Mouse (Mus musculus) forebrain, embryonic 15.5 days (tissue): ENCODE measurements around the gene Ctnnbip1. TPM values are rescaled to one million over a fixed set of nuclear protein-coding genes. Genes with fewer than 3 reads are reported as not detected.

ENCODE experiments used
- ATAC-seq: fragments of 200-750 bp; cut with Nextera tagmentation; replicated peaks from 2 replicates; pipeline ENCODE4 v1.8.0; 2017; ENCODE audit warnings: mild to moderate bottlenecking, moderate TSS enrichment, moderate library complexity
- H3K27ac ChIP-seq: fragments of 300-500 bp; sonication (generic); replicated peaks from 2 replicates; pipeline ENCODE4 v1.5.1; 2015; ENCODE audit warnings: mild to moderate bottlenecking, inconsistent platforms
- H3K27me3 ChIP-seq: fragments of 300-500 bp; sonication (generic); 2 replicates; pipeline ENCODE4 v1.6.1; 2015; ENCODE audit warnings: inconsistent platforms
- H3K36me3 ChIP-seq: fragments of 300-500 bp; sonication (generic); 2 replicates; pipeline ENCODE4 v1.6.1; 2015; ENCODE audit warnings: mild to moderate bottlenecking, inconsistent platforms
- H3K4me1 ChIP-seq: fragments of 300-500 bp; sonication (generic); 2 replicates; pipeline ENCODE4 v1.6.1; 2015; ENCODE audit warnings: inconsistent platforms
- H3K4me2 ChIP-seq: fragments of 300-500 bp; sonication (generic); replicated peaks from 2 replicates; pipeline ENCODE4 v1.6.1; 2015; ENCODE audit warnings: mild to moderate bottlenecking, inconsistent platforms
- H3K4me3 ChIP-seq: fragments of 300-500 bp; sonication (generic); 2 replicates; pipeline ENCODE4 v1.5.1; 2015; ENCODE audit warnings: mild to moderate bottlenecking, inconsistent platforms
- H3K9ac ChIP-seq: fragments of 300-500 bp; sonication (generic); replicated peaks from 2 replicates; pipeline ENCODE4 v1.6.1; 2015; ENCODE audit warnings: mild to moderate bottlenecking, inconsistent platforms
- H3K9me3 ChIP-seq: fragments of 300-500 bp; sonication (generic); 2 replicates; pipeline ENCODE4 v1.6.1; 2016; ENCODE audit warnings: inconsistent platforms
- WGBS: fragments of 180-500 bp; shearing (Covaris S2); methylation state at CpG from one replicate; pipeline ENCODE4 v1.1.7; 2015; ENCODE audit warnings: mixed read lengths; 5-methylcytosine and 5-hydroxymethylcytosine counted together
- polyA plus RNA-seq: library from polyadenylated mRNA; unstranded; fragments of >200 nt; fragmentation: Nextera tagmentation; extraction: Ambion mirVana; gene quantifications from 2 replicates; pipeline ENCODE4 v1.2.1, GENCODE M21; 2015

Gene Ctnnbip1
- polyA plus RNA-seq, 1 experiment from 2014 or later: 113 TPM

GRCm38 (mm10) chr4:149550866-149551265 lies 32.8 kb downstream of the Ctnnbip1 start:
- 80% methylated on average over 5 of the region's 5 CpGs for WGBS
- Histone ChIP-seq H3K27me3 (no peaks in the 10 kb centered on the region), H3K9me3 (no peaks in the 10 kb centered on the region), H3K4me3 (no peak overlapping the region), H3K36me3 (0 out of 2 replicates have a peak, but pooled peaks cover 8% of the 10 kb centered on the region), H3K4me2 (no peak overlapping the region), H3K9ac (no peak overlapping the region), H3K27ac (no peak overlapping the region), H3K4me1 (no peaks in the 10 kb centered on the region)
- ATAC-seq: no peak

GRCm38 (mm10) chr4:149551696-149552095 lies 33.7 kb downstream of the Ctnnbip1 start:
- H3K4me2 ChIP-seq: no peak overlapping the region
- no peak overlapping the region for H3K9ac ChIP-seq
- ATAC-seq: no peak
- no peaks in the 10 kb centered on the region for H3K27me3 ChIP-seq
- 0 out of 2 replicates have a peak, but pooled peaks cover 2% of the 10 kb centered on the region for H3K36me3 ChIP-seq
- 92% methylated on average over 5 of the region's 5 CpGs for WGBS
- H3K9me3 ChIP-seq: no peaks in the 10 kb centered on the region
- no peaks in the 10 kb centered on the region for H3K4me1 ChIP-seq
- H3K27ac ChIP-seq: no peak overlapping the region
- H3K4me3 ChIP-seq: no peak overlapping the region

GRCm38 (mm10) chr4:149553834-149554233 lies 35.8 kb downstream of the Ctnnbip1 start:
- H3K9me3 ChIP-seq: no peaks in the 10 kb centered on the region
- no peak overlapping the region for H3K27ac ChIP-seq
- WGBS: 80% methylated on average over 7 of the region's 7 CpGs
- ATAC-seq: no peak
- H3K27me3 ChIP-seq: no peaks in the 10 kb centered on the region
- H3K9ac ChIP-seq: no peak overlapping the region
- no peaks in the 10 kb centered on the region for H3K4me1 ChIP-seq
- H3K4me2 ChIP-seq: no peak overlapping the region
- H3K36me3 ChIP-seq: no peaks in the 10 kb centered on the region; the same call in 1 of the 2 replicates
- H3K4me3 ChIP-seq: no peak overlapping the region

- ATAC-seq: no peak
- H3K9ac ChIP-seq: no peak overlapping the region
- H3K4me2 ChIP-seq: no peak overlapping the region
- H3K4me1 ChIP-seq: no peaks in the 10 kb centered on the region
- WGBS: 79% methylated on average over 4 of the region's 4 CpGs
- no peak overlapping the region for H3K4me3 ChIP-seq
- H3K27me3 ChIP-seq: no peaks in the 10 kb centered on the region
- H3K27ac ChIP-seq: no peak overlapping the region
- 0 out of 2 replicates have a peak, but pooled peaks cover 4% of the 10 kb centered on the region for H3K9me3 ChIP-seq
- peaks cover 11% of the 10 kb centered on the region for H3K36me3 ChIP-seq
Observed at GRCm38 (mm10) chr4:149556111-149556510, 38.1 kb downstream of the Ctnnbip1 start.

GRCm38 (mm10) chr4:149557905-149558304 lies 39.9 kb downstream of the Ctnnbip1 start:
- H3K9me3 ChIP-seq: 0 out of 2 replicates have a peak, but pooled peaks cover 4% of the 10 kb centered on the region
- no peak for ATAC-seq
- H3K4me3 ChIP-seq: no peak overlapping the region
- H3K36me3 ChIP-seq: peaks cover 11% of the 10 kb centered on the region
- 92% methylated on average over 5 of the region's 5 CpGs for WGBS
- no peaks in the 10 kb centered on the region for H3K27me3 ChIP-seq
- no peak overlapping the region for H3K9ac ChIP-seq
- peaks cover 13% of the 10 kb centered on the region for H3K4me1 ChIP-seq
- no peak overlapping the region for H3K4me2 ChIP-seq
- H3K27ac ChIP-seq: no peak overlapping the region

- H3K36me3 ChIP-seq: peaks cover 11% of the 10 kb centered on the region
- no peak overlapping the region for H3K4me2 ChIP-seq
- ATAC-seq: no peak
- no peak overlapping the region for H3K27ac ChIP-seq
- no peak overlapping the region for H3K4me3 ChIP-seq
- H3K4me1 ChIP-seq: peaks cover 17% of the 10 kb centered on the region
- no peak overlapping the region for H3K9ac ChIP-seq
- 72% methylated on average over 3 of the region's 3 CpGs for WGBS
- no peaks in the 10 kb centered on the region for H3K27me3 ChIP-seq
- 0 out of 2 replicates have a peak, but pooled peaks cover 4% of the 10 kb centered on the region for H3K9me3 ChIP-seq
Observed at GRCm38 (mm10) chr4:149558389-149558788, 40.4 kb downstream of the Ctnnbip1 start.

GRCm38 (mm10) chr4:149561392-149561791 lies 43.4 kb downstream of the Ctnnbip1 start:
- no peak overlapping the region for H3K9ac ChIP-seq
- H3K36me3 ChIP-seq: peaks cover 11% of the 10 kb centered on the region
- 84% methylated on average over 4 of the region's 4 CpGs for WGBS
- H3K9me3 ChIP-seq: 0 out of 2 replicates have a peak, but pooled peaks cover 4% of the 10 kb centered on the region
- no peak for ATAC-seq
- H3K4me1 ChIP-seq: peaks cover 23% of the 10 kb centered on the region
- no peak overlapping the region for H3K4me2 ChIP-seq
- H3K4me3 ChIP-seq: no peak overlapping the region
- H3K27ac ChIP-seq: peak overlapping the region; percentile 96
- no peaks in the 10 kb centered on the region for H3K27me3 ChIP-seq

GRCm38 (mm10) chr4:149561986-149562904 lies 44.2 kb downstream of the Ctnnbip1 start:
- H3K36me3 ChIP-seq: peaks cover 11% of the 10 kb centered on the region
- no peaks in the 10 kb centered on the region for H3K27me3 ChIP-seq
- peak overlapping the region; percentile 27 for H3K4me2 ChIP-seq
- 39% methylated on average over 21 of the region's 21 CpGs for WGBS
- H3K9ac ChIP-seq: peak overlapping the region; percentile 35
- peak overlapping the region; percentile 96 for H3K27ac ChIP-seq
- H3K9me3 ChIP-seq: 0 out of 2 replicates have a peak, but pooled peaks cover 4% of the 10 kb centered on the region
- peak; percentile 83 for ATAC-seq
- H3K4me3 ChIP-seq: no peak overlapping the region
- H3K4me1 ChIP-seq: peaks cover 23% of the 10 kb centered on the region

GRCm38 (mm10) chr4:149562905-149563347 lies 44.9 kb downstream of the Ctnnbip1 start:
- Histone ChIP-seq H3K27me3 (no peaks in the 10 kb centered on the region), H3K27ac (peak overlapping the region; percentile 96), H3K4me1 (peaks cover 27% of the 10 kb centered on the region), H3K9me3 (0 out of 2 replicates have a peak, but pooled peaks cover 4% of the 10 kb centered on the region), H3K4me3 (no peak overlapping the region), H3K4me2 (peak overlapping the region; percentile 27), H3K36me3 (peaks cover 11% of the 10 kb centered on the region), H3K9ac (peak overlapping the region; percentile 35)
- 16% methylated on average over 7 of the region's 7 CpGs for WGBS
- ATAC-seq: peak; percentile 17; the same call in 1 of the 2 replicates

GRCm38 (mm10) chr4:149563941-149564361 lies 45.9 kb downstream of the Ctnnbip1 start:
- Histone ChIP-seq H3K4me1 (peaks cover 27% of the 10 kb centered on the region), H3K27ac (peak overlapping the region; percentile 96), H3K4me3 (no peak overlapping the region), H3K36me3 (peaks cover 11% of the 10 kb centered on the region), H3K9ac (no peak overlapping the region), H3K27me3 (no peaks in the 10 kb centered on the region), H3K9me3 (0 out of 2 replicates have a peak, but pooled peaks cover 4% of the 10 kb centered on the region), H3K4me2 (no peak overlapping the region)
- ATAC-seq: no peak
- 82% methylated on average over 10 of the region's 10 CpGs for WGBS

GRCm38 (mm10) chr4:149564452-149565407 lies 46.7 kb downstream of the Ctnnbip1 start:
- H3K27ac ChIP-seq: peak overlapping the region; percentile 96
- H3K4me2 ChIP-seq: peak overlapping the region; percentile 27; the same call in 1 of the 2 replicates
- peaks cover 27% of the 10 kb centered on the region for H3K4me1 ChIP-seq
- 51% methylated on average over 20 of the region's 20 CpGs for WGBS
- H3K9ac ChIP-seq: no peak overlapping the region
- ATAC-seq: no peak; the same call in 1 of the 2 replicates
- peaks cover 6% of the 10 kb centered on the region for H3K36me3 ChIP-seq
- H3K9me3 ChIP-seq: 0 out of 2 replicates have a peak, but pooled peaks cover 4% of the 10 kb centered on the region
- 0 out of 2 replicates have a peak overlapping the region, but pooled peaks have one; percentile 6 for H3K4me3 ChIP-seq
- H3K27me3 ChIP-seq: no peaks in the 10 kb centered on the region
